Mouse (Mus musculus): ENCODE measurements around the gene Brip1.
A peak's percentile ranks its signal among the peaks of the same experiment; 100 is the strongest.
"Not testable (repeated sequence)": the region's sequence is repeated elsewhere in the genome, so short reads cannot be mapped to it uniquely, and the experiment has no call there.

Gene Brip1

DNA sequence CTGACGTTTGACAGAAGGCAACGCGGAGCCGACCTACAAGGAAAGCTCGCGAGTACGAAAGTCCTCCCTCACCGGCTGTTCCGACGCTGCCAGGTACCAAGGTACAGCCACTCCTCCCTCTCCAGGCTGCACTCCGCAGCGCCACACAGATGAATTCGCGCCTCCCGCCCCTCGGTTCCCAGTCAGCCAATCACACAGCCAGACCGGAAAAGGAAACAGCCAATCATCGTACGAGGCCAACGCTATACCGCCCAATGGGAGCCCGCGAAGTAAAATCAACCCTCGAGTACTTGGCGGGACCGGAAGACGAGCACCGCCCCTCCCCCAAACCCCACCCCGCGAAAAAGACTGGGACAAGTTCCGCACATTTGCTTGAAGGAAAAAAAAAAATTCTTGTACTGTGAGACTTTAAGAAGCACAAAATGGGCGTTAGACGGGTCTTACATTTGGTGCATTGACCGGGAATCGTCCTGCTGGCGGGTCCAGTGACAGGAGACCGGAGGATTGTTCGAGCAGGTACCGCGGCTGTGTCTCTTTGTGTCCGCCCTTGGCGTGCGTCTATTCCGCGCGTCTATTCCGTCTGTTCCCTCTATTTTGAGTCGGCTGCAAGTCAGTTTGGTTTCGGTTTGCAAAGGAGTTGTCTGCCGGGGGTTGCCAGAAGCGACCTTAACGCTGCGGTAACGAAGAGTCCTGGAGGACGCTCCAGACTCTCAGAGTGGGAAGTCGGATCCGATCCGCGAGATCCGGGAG is at the start of gene Brip1:
Gene Brip1 (minus strand): TSS at position 157 of the 750 bp plus-strand sequence.
- DNase-seq: peak; percentile 93

DNA sequence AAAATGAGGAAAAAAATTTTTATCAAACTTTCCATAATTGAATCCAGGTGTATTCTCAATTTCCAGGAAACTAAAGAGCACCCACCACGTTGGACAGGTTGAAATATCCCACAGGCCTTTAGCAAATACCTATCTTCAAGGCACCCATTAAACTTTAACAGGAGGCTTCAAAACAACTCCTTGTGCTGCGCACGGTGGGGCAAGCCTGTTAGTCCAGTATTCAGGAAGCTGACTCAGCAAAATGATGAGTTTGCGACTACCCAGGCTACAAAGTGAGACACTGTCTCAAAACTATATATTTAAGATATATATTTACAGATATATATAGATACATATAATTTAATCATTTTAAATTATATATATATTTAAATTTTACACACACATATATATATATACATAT is 31.5 kb upstream of the Brip1 start:
- no peak for DNase-seq

DNA sequence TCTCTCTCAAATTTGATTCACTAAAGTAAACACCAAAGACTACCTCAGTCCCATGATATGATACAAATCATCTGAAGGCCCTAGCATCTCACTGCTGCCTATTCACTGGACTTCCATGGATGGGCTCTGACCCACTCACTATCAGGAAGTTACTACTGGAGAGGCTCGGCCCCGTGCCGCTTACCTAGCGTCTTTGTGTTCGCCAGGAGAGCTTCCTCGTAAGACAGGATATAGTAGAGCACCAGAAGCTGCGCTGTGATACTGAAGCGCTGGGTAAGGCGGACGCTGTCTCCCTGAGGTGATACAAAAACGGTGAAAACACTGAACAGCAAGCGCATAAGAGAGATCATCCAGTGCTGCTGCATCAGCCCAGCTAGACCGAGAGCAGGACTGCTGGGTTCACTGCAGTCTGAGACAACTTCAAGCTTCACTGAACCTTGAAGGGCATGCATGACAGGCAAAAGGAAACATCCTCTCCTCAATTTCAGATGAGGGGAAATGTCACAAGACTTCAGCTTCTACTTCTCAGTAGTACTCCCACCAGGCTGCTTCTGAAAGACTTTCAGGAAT is 30.9 kb upstream of the Brip1 start:
- DNase-seq: no peak

DNA sequence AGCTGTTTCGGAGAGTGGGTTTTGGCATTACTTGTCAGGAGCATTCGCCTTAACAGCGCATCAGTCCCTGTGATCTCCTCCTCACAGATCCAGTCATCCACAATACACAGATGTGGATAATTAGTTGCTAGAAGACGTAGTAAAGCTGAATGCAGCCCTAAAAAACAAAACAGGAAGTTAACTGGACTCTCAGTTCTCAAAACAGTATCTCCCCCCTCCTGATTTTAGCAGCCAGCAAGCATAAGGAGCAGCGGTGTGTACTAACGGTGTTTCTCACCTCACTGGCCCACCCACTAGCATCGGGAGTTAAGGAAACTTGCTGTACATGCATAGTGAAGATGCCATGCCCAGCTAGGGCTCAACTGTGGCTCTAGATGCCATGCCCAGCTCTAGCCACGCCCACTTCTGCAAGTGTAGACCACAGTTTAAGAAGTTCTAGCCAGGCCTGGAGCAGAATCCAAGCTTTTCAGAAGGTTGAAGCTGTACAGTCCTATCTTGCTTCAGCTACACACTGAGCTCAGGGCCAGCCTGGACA is 25.7 kb upstream of the Brip1 start:
- no peak for DNase-seq

DNA sequence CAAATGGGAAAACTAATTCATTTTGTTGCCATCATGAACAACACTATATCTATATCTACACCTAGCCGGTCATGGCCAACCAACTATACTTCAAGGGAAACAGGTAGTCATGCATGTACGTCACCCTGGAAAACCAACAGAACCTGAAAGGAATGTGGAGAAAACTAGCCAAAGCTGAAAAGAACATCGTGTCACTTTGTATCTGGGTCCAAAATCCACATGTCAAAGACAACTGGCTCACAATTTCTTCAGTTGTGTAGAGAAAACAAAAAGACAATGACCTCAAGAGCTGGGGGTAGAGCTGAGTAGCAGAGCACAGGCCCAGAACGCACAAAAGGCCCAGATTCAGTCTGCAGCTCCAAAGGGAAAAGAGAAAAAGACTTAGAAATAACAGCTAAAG is 24.8 kb upstream of the Brip1 start:
- no peak for DNase-seq

DNA sequence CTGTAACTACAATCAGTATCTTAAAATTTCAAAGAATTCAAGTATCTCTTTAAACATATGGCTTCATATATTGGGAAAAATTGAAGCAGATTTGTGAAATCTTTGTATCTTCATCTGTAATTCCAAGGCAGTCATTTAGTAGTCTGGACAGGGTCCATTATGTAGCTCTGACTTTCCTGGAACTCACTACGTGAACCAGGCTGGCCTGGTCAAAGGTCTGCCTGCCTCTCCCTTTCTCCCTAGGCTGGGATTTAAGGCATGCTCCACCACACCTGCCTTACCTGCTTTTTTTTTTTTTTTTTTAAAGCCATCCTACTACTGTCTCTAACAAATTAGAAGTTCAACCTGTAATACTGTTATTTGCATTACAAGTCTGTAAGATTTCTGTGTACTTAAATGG is 10.8 kb upstream of the Brip1 start:
- DNase-seq: no peak

DNA sequence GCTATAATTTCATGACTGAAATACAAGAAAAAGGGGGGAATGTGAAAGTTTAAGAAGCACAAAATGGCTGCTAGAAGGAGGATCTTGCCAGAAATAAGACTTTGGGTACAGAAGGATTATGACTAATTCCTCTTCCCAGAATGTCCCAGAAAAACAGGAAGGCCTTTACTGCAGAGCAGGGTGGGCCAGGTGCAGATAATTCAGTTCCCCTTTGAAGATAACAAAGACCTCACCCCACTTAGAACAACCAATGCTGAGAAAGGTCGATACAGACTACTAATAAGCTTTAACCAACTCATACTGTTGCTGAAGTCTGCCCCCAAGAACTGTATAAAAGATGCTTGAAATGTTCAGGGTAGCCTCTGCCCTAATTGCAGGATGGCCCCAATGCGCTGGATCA is 8.1 kb upstream of the Brip1 start:
- no peak for DNase-seq

DNA sequence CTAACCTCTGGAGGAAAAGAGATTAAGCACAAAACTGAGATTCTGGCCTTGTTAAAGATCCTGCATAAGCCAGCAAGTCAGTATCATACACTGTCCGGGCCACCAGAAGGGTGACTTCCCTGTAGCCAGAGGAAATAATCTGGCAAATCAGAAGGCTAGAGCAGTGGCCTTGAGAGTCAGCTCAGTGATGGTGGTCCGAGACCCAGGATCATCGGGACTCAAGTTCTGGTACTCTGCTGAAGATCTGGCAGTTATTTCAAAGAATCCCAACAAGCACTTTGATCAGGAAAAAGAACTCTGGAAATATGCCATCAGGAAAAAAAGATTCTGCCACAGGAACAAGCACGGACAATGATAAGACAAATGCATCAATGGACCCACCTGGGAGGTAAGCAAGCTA is 4.9 kb upstream of the Brip1 start:
- no peak for DNase-seq

DNA sequence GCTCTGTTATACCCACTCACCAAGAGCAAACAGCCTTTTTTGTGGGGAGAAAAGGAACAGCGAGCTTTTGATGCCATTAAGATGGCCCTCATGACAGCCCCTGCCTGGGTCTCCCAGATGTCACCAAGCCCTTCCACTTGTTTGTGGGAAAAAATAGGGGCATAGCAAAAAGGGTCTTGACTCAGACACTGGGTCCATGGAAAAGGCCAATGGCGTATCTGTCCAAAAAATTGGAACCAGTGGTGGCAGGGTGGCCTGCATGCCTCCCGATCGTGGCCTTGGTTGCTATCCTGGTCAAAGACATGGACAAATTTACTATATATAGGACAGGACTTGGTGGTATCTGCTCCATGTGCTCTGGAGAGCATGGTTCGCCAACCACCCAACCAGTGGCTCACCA is 4.0 kb upstream of the Brip1 start:
- DNase-seq: no peak

DNA sequence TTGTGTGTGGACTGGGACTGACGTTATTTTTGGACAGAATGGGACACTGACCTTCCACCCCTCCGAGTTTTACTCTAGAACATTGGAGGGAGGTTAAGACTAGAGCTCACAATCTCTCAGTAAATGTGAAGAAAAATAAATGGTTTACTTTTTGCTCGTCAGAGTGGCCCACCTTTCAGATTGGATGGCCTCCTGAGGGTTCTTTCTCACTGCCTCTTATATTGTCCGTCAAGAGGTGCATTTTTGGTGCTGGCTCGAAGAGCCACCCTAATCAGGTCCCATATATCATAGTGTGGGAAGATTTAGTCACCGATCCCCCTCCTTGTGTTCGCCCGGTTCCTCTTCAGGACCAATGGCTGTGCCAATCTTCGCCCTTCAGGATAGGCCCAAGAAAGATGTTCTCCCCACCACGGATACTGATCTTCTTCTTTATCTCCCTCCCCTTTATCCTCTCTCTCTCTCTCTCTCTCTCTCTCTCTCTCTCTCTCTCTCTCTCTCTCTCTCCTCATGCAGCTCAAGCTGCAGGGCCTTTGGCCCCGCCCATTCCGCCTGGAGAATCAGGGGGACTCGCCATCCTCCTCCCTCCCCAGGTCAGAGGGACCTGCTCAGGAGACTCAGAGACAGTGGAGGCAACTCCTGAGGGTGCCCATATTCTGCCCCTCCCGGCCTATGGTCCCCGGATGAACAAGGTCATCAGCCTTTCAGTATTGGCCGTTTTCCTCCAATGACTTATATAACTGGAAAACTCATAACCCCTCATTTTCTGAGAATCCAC is 1.1 kb upstream of the Brip1 start:
- peak; percentile 36 for DNase-seq

DNA sequence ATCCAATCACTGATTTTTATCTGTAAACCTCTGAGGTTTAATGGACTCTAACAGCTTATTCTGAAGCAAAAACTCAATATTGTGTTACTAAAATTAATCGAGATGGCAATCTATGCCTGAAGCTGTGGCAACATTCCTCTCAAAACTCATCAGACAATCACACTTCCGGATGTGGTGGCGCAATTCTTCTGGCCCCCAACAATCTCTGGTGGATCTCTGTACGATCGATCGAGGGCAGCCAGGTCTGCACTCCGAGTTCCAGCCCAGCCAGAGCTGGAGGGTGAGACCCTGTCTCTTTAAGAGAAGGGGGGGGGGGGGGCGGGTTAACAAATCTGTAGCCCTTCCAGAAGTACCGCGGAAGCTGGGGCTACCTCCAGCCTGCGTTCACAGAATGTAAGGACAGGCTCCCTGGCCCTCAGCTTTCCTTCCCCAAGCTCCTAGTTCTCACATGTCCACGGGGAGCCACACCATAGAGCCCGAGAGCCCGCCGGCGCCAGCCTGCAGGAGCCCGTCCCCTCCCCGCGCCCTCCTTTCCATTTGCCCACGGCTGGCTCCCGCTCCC is 452 bp downstream of the Brip1 start:
- no peak for DNase-seq

DNA sequence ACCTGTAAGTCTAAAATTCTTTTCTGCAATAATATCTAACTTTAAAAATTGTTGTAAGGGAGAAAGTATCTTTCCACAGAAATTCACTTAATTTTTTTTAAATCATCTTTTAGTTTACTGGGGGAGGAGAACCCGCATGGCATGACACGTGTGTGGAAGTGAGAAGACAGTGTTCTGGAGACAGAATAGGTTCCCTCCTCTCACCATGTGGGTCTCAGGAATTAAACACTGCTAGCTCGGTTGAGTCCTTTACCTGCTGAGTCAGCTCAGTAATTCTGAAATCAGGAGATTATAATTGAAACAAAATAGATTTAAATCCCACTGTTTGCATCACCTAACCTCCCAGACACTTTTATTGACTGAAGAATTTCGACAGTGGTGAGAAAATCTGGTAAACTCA is 1.3 kb downstream of the Brip1 start:
- no peak for DNase-seq

DNA sequence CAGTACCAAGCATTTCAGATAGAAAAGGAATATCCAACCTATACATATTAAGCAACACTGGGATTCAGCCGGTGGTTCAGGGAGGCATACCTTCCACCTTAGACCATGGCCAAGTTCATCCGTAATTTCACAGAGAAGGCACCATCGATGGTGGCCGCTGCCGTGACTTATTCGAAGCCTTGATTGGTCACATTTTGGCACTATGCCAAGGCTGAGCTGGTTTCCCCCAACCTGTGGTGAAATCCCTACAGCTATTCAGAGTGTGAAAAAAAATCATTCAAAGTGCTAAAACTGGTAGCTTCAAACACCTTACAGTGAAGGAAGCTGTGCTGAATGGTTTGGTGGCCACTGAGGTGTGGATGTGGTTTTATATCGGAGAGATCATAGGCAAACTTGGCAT is 15.8 kb downstream of the Brip1 start:
- DNase-seq: not testable (repeated sequence)

DNA sequence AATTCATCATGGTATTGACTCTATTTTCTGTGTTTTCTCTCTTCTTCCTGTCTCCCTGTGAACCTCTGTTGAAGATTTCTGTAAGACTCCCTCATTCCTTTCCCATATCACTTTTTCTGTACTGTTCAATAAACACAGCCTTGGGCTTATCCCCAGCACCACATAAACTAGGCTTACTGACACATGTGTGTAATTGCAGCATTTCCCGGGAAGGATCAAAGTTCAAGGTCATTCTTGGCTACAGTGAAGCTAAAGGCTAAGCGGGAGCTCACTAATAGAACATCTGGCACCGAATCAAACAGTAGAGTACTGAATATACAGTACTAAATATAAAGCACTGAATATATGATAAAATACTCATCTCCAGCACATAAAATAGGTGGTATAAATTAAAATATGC is 25.2 kb downstream of the Brip1 start:
- DNase-seq: no peak

DNA sequence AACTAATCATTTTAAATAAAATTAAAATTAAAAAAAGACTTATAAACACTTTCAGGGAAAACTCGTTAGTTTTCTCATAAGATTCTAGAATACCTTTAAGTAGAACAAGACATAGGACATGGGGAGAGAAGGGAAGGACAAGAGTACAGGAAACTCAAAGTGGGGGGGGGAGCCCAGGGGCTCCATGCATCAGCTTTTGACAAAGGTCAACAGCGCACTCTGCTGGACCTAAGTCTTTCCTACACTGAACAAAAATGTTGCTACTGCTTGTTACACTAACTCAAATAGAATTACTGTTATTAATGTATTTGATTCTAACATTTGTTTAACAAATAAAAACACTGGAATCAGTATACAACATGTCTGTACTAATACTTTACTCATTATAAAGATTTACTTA is 26.8 kb downstream of the Brip1 start:
- DNase-seq: peak; percentile 67

DNA sequence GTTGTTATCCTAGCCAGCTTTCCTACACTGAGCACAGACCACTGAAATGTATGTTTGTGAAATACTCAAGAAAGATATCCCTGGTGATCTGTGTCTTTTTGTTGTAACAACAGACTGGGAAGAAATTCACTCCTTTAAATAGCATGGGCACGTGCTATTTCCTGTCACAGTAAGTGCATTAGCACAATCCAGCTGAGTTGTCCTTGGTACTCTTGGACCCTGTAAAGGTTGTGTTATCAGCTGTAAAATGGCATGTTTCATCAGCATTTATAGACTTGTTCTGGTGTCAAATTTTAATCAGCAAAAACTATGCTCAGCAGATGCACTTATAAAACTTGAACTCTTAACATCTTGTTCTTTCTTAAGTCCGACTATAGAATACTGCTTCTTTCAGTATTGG is 30.2 kb downstream of the Brip1 start:
- no peak for DNase-seq

DNA sequence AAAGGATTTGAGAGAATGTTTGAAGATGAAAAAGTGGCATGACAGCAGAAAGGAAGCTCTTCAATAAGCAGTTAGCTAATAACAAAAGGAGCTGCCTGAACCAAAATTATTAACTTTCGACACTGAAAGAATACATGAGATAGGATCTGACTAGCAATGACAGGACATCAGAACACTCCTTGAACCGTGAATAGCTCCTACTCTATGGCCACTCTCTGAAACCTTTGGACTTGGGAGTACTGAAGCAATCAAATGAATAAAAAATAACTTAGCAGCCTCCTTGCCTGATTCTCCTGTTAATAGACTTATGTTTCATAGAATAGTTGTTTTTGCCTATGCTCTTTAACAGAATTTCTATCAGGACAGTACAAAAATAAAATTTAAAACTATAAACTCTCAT is 40.7 kb downstream of the Brip1 start:
- DNase-seq: no peak

DNA sequence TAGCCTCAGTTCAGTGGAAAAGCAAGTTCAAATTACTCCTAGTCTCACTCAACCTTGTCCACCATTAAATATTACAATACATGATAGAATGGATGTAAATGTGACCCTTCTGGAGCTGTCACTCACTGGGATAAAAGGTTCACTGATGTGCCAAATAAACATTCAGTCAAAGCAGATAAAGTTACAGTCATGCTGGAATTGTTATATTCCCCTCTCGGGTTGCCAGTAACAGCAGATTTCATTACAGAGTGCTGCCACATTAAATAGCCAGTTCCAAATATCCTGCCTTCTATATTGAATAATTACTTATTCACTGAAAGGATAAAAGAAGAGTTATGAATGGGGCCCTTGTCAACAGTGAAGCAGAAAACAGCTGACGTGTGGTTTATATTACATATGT is 42.0 kb downstream of the Brip1 start:
- DNase-seq: no peak

DNA sequence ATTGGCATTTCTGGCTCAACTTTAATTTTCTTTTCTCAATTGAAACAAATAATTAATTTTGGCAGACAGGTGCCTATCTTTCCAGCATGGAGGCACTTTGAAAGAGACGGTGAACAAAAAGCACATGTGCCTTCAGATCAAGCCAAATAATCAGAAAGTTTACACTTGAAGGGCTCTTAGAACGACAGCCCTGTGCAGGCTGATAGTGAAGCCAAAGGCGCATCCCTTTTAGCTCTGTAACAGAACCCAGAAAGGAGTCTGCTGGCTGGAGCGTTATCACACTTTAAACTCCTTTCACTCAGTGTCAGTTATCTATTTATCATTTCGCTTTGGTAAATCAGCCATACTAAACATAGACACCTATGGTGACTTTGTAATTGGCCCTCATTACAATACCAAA is 45.4 kb downstream of the Brip1 start:
- no peak for DNase-seq

DNA sequence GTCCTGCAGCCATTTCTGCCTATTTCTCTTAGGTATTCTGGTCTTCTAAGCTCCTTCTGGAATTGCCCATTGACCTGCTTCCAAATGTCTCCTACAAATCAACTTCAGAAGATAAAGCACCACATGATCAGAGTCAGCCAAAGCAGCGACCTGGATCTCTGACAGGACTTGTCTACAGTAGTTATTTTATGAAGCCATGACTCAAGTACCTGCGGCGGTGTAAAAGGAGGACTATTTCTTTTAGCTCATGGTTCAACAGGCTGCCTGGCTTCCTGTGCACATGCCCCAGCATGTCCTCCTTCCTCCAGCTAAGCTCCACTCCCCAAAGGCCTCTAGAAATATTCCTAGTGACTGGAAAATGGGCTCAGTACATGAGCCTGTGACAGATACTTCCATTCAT is 69.7 kb downstream of the Brip1 start:
- DNase-seq: no peak

DNA sequence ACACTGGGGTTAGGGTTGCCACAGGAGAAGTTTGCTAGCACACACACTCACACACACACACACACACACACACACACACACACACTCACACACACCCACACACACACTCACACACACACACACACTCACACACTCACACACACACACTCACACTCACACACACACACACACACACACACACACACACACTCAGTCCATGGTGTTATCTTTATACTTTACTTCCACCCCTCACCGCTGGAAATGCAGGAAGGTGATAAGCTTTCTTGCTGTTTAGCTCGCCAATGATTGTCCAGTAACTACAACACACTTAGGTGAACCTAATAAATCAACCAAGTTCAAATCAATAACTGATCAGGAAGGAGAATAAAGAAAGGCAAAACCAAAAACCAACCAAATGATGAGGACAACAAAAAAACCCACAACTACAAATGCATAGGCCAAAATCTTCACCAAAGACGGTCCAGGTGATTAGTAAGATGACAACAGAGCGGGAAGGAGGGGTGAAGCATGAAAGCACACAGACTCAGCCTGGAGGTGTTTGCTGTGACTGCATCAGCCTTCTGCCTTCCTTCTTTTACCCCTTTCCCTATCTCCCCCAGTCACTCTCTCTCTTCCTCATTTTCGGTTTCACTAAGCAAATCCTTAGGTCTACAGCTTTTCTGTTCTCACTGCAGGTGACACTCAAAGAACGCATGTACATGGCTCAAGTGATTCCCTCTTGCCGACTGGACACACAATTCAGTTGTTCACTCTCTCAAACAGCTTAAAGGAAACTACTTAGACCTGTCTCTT is 83.7 kb downstream of the Brip1 start:
- no peak for DNase-seq

DNA sequence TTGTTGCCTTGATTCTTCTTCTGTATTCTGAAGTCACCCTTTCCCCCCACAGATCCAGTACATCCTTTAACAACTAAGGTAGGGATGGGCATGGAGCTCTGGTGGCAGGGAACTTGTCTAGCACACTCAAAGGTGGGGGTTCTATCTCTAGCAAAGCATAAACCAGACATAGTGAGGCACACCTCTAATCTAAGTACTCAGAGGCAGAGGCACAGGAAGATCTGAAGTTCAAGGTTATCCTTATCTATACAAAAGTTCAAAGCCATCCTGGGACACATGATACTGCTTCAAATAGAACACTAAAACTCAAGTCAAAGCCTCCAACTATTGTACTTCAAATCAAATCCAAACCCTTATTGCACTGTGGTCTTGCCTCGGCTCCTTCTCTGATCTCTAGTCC is 85.0 kb downstream of the Brip1 start:
- DNase-seq: no peak

DNA sequence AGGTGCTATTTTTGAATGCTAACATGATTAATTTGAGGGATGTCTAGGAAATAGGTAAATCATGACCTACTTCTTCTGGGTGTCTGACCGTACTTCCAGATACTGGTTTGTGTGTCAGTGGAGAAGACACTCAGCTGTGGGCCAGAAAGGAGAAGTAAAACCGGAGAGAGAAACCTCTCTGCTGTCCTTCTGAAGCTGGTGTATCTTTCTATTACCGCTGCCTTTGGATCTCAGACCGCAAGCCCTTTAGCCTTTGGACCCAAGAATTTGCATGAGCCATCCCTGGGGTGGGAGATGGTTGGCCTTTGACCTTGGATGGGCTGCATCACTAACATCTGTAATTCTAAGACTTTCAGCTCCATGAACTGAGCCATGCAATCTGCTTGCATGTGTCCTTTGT is 93.7 kb downstream of the Brip1 start:
- DNase-seq: no peak
